Mouse (Mus musculus) CH12F3 (cell line): ENCODE results near the gene H2afy.
"Not testable (repeated sequence)": the region's sequence is repeated elsewhere in the genome, so short reads cannot be mapped to it uniquely, and the experiment has no call there.

Experiments used
- in situ Hi-C: fragments of 300-500 bp; cut with MboI; formaldehyde crosslinking; loops from 2 replicates; pipeline ENCODE4 v1.14.3; 2020; ENCODE audit warnings: low sequenced_read_pairs

Gene H2afy

DNA sequence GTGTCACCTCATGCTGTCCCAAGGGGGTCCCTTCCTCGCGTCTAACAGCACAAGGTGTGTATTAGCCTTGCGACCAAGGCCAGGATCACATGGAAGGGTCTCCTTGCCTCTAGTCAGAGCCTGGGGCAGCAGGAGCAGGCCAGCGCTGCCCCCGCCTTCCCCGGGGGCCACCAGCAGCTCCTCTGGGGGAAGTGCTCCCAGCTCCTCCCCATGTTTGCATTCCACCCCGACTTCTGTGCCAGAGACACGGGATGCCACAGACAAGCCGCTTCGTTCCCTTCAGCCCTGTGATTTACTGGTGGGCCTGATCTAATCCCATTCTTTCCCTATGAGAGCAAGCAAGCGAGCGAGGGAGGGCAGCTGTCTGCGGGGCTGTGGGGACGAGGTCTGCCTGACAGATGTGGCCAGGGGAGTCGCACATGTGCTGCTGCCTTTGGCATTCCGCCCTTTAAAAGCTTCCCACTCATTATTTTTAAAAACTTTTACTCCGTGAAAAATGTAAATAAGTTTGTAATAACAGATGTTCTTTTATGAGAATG, 57.4 kb downstream of the H2afy start:
- in situ Hi-C loops: no loop called here

GRCm38 (mm10) chr13:56075930-56076329, 60.2 kb downstream of the H2afy start:
- in situ Hi-C loops: no loop called here

DNA sequence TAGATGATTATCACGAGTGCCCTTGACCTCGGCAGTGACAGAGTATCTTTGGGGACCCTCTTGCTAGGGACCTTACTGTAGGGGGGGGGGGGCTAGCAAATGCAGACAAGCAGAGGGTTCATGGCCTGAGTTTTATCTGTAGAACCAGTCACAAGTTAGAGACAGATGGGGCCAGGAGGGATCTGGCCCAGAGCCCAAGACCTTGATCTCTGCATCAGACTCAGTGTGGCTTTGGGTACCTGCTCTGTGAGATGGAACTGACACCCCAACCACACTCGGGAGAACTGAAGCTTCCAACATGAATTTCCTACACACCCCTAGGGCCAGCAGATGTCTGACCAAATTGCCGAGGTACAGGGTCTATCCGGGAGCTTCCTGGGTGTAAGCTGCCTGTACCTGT, 63.0 kb downstream of the H2afy start:
- in situ Hi-C loops: no loop called here

GRCm38 (mm10) chr13:56072268-56072607, 63.9 kb downstream of the H2afy start:
- in situ Hi-C loops: no loop called here

DNA sequence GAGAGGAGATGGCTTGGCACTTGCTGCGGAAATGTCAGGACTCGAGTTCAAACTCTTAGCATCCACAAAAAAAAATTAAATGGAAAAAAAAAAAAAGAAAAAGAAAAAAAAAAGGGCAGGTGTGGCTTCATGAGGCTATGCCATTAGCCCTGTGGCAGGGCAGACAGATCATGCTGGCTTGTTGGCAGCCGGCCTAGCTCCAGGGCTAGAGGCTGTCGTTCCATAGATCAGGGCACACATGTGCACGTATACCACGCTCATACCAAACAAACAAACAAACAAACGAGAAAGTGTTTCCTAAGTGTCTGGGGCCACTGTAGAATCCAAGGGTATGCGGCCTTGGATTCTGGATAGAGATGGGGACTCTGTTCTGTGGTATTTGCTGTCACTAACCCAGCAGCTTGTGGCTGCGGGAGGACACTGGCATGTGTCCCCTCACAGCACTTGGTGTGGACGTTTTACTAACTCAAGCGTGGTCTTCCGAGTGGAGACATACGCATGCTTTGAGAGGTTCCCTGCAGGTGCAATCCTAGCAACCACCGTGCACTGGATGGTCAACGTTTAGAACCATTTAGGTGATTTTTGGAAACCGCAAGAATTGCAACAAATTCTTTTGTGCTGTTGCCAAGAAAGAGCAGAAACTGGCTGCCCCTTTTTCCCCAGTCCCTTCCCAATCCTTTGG, 64.4 kb downstream of the H2afy start:
- in situ Hi-C loops: no loop called here

- in situ Hi-C loops: no loop called here
These were observed 66.5 kb downstream of the H2afy start for GRCm38 (mm10) chr13:56069643-56070042.

DNA sequence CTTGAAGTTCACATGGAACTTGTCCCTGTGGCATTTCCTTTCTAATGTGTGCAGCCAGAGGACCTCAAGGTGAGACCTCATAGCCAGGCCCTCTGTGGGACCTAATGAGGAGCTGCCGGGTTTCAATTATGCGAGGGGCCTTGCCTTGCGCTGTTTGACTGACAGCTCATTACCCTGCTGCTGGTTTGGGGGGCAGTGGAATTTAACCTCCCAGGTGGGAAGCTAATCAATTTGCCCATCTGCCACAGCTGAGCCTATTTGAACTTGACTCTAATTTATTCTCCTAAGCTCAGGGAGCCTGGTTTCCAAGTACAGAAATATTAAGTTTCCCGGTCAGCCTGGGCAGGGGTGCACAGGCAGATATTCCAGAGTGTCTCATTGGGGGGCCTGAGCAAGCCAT, 67.6 kb downstream of the H2afy start:
- in situ Hi-C loops: no loop called here

GRCm38 (mm10) chr13:56066904-56067303, 69.3 kb downstream of the H2afy start:
- in situ Hi-C loops: no loop called here

DNA sequence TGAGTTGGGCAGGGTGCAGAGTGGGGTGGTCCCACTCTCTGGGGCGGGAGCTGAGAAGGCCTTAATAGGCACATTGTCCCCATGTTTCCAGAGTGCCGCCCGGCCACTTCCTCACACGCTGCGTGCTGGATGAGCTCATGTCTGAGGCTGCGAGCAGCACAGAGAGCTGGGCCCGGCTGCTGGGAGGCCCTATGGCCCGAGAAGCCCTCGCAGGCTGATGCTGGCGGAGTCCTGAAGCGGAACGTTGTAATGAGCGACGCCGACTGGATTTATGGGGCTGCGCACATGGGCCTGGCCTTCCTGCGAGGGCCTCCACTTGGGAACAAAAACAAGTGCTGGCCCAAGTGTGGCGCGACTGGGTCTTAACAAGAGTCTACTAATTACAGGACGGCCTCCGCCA, 70.0 kb downstream of the H2afy start:
- in situ Hi-C loops: no loop called here

GRCm38 (mm10) chr13:56057761-56058160, 78.4 kb downstream of the H2afy start:
- in situ Hi-C loops: no loop called here

DNA sequence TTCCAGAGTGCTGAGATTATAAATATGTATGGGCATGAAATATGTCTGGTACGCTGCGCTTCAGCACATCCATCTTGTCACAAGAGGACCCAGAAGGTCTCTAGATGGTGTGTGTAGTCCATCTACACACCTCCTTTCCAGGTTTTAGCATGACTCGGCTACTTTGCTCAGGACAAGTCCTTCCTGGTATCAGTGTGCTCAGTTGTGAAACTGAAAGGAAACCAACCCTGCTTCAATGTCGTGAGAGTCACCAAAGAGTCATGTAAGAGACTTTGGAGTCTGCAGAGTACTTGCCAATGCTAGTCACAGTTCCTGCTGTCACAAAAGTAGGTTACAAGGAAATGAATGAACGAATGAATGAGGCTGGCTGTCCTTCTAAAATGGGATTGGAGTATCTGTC, 80.4 kb downstream of the H2afy start:
- in situ Hi-C loops: no loop called here

GRCm38 (mm10) chr13:56054089-56054488, 82.1 kb downstream of the H2afy start:
- in situ Hi-C loops: no loop called here

- in situ Hi-C loops: no loop called here
These were observed 83.4 kb downstream of the H2afy start for GRCm38 (mm10) chr13:56052781-56053180.

- in situ Hi-C loops: no loop called here
These were observed 85.9 kb downstream of the H2afy start for GRCm38 (mm10) chr13:56050246-56050645.

- in situ Hi-C loops: no loop called here
These were observed 93.9 kb downstream of the H2afy start for GRCm38 (mm10) chr13:56042221-56042620.

GRCm38 (mm10) chr13:56040621-56041020, 95.5 kb downstream of the H2afy start:
- in situ Hi-C loops: no loop called here

- in situ Hi-C loops: no loop called here
These were observed 96.4 kb downstream of the H2afy start for GRCm38 (mm10) chr13:56039610-56040371.

GRCm38 (mm10) chr13:56029006-56029405, 107.2 kb downstream of the H2afy start:
- in situ Hi-C loops: no loop called here

DNA sequence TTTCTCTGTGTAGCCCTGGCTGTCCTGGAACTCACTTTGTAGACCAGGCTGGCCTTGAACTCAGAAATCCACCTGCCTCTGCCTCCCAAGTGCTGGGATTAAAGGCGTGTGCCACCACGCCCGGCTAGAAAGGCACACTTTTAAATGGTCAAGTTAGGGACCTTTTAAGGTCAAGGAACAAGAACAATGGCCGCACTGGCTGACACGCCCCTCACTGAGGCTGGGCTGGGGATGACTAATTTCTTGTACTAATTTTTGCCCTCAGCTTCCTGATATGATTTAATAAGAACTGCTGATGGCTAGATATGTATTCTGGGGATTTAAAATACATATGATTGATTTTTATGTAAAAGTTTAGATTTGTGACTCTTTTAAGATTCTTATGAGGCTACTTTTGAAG, 108.2 kb downstream of the H2afy start:
- in situ Hi-C loops: not testable (repeated sequence)

DNA sequence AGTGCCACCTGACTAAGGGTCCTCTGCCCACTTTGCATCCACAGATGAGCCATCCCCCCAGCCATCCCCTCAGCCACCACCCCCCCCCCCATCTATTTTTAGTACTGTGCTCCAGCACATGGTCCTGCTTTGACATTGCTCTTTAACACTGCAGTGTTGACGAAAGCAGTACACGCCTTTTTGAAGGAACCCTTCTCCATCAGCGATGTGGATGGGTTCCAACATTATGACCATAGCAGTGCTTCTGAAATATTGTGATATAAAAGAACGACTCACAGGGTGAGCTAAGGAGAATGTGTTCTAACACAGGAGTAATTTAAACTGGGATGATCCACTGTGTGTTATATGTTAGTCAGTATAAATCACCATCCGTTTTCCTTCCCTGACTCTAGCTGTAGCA, 109.5 kb downstream of the H2afy start:
- in situ Hi-C loops: no loop called here

- in situ Hi-C loops: no loop called here
These were observed 110.1 kb downstream of the H2afy start for GRCm38 (mm10) chr13:56026026-56026425.

- in situ Hi-C loops: no loop called here
These were observed 111.1 kb downstream of the H2afy start for GRCm38 (mm10) chr13:56025027-56025410.
